Mouse (Mus musculus) bone marrow, adult 2 months (tissue): Measurements from ENCODE around the gene C2cd2l.

ENCODE experiments used
- CTCF ChIP-seq: fragments of 200-500 bp; IDR thresholded peaks from 2 replicates; pipeline ENCODE4 v1.5.1; 2011; ENCODE audit warnings: low read length, control low read depth; ENCODE audit not compliant: control insufficient read depth, insufficient read depth
- POLR2A ChIP-seq: fragments of 200-500 bp; IDR thresholded peaks from 2 replicates; pipeline ENCODE4 v1.6.1; 2011; ENCODE audit warnings: low read depth, mild to moderate bottlenecking, control low read depth, low read length, borderline replicate concordance; ENCODE audit not compliant: control insufficient read depth

DNA sequence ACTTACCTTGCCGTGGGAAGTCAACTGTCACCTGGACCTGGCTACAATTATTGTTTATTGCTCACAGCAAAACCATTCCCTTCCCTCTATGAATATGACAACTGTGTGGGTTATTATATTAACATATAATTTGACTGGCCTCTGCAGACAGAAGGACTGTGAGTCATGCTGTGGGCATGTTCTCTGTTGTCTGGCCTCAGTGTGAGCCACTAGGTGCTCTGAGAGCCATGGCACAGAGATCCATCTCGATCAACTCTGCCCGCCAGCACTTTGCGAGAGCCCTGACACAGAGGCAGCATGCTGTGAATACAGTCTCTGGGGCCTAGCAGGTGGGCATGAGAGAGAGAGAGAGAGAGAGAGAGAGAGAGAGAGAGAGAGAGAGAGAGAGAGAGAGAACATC is 50.1 kb downstream of the C2cd2l start:
- TF ChIP-seq POLR2A: no peak
- TF ChIP-seq CTCF: no peak
